Mouse (Mus musculus) cerebellum, adult 11-12 months (tissue): ENCODE results near the gene Fam13c.
A peak's percentile ranks its signal among the peaks of the same experiment; 100 is the strongest.

Experiments
- DNase-seq: peaks from one replicate; pipeline ENCODE4 v3.0.0; 2022

Gene Fam13c

GRCm38 (mm10) chr10:70521379-70521778, 81.1 kb downstream of the Fam13c start:
- DNase-seq: peak; percentile 1

GRCm38 (mm10) chr10:70530185-70530823, 90.0 kb downstream of the Fam13c start:
- no peak for DNase-seq

- DNase-seq: peak; percentile 84
Measured at GRCm38 (mm10) chr10:70532249-70532648, 92.0 kb downstream of the Fam13c start.

GRCm38 (mm10) chr10:70533301-70533781, 93.1 kb downstream of the Fam13c start:
- DNase-seq: peak; percentile 57

- DNase-seq: no peak
Measured at GRCm38 (mm10) chr10:70533986-70534385, 93.7 kb downstream of the Fam13c start.

- DNase-seq: no peak
Measured at GRCm38 (mm10) chr10:70534571-70534970, 94.3 kb downstream of the Fam13c start.

- no peak for DNase-seq
Measured at GRCm38 (mm10) chr10:70535401-70535800, 95.1 kb downstream of the Fam13c start.

GRCm38 (mm10) chr10:70537694-70538093, 97.4 kb downstream of the Fam13c start:
- no peak for DNase-seq

- no peak for DNase-seq
Measured at GRCm38 (mm10) chr10:70539251-70539650, 99.0 kb downstream of the Fam13c start.

GRCm38 (mm10) chr10:70540456-70541195, 100.3 kb downstream of the Fam13c start:
- no peak for DNase-seq

- DNase-seq: no peak
Measured at GRCm38 (mm10) chr10:70542857-70543256, 102.6 kb downstream of the Fam13c start.

GRCm38 (mm10) chr10:70552531-70552930, 112.2 kb downstream of the Fam13c start:
- DNase-seq: no peak

GRCm38 (mm10) chr10:70563636-70564035, 123.4 kb downstream of the Fam13c start:
- peak; percentile 50 for DNase-seq

- DNase-seq: peak; percentile 25
Measured at GRCm38 (mm10) chr10:70581556-70582211, 141.4 kb downstream of the Fam13c start.

- DNase-seq: no peak
Measured at GRCm38 (mm10) chr10:70584171-70584570, 143.9 kb downstream of the Fam13c start.

- DNase-seq: no peak
Measured at GRCm38 (mm10) chr10:70586876-70587405, 146.7 kb downstream of the Fam13c start.

- DNase-seq: no peak
Measured at GRCm38 (mm10) chr10:70594007-70594406, 153.7 kb downstream of the Fam13c start.

GRCm38 (mm10) chr10:70598081-70598515, 157.8 kb downstream of the Fam13c start:
- peak; percentile 30 for DNase-seq

- no peak for DNase-seq
Measured at GRCm38 (mm10) chr10:70598516-70599125, 158.3 kb downstream of the Fam13c start.

- peak; percentile 98 for DNase-seq
Measured at GRCm38 (mm10) chr10:70599126-70599924, 159.0 kb downstream of the Fam13c start.

- DNase-seq: no peak
Measured at GRCm38 (mm10) chr10:70599925-70600305, 159.6 kb downstream of the Fam13c start.
